Mouse (Mus musculus): ENCODE data around the gene Mif4gd. TPM values are rescaled to one million over a fixed set of nuclear protein-coding genes. Genes with fewer than 3 reads are reported as not detected.
A peak's percentile ranks its signal among the peaks of the same experiment; 100 is the strongest.

Mif4gd gene
- polyA plus RNA-seq, 1 experiment from 2014 or later = 39.9 TPM

- TF ChIP-seq EP300 (IDR thresholded peaks at IDR 0.05; ENCODE audit: low read depth) (peak; percentile 55; the same call in 1 of the 2 replicates), CTCF (IDR thresholded peaks at IDR 0.05; ENCODE audit: low read depth) (no peak)
- H3K36me3 ChIP-seq (replicated peaks; ENCODE audit: insufficient read depth, low read length) = peaks cover 38% of the 10 kb centered on the region
These were observed 9.1 kb downstream of the Mif4gd start, which contains the start of the genes Mrps7 and Gga3 for GRCm38 (mm10) chr11:115603476-115604303. Gene Mrps7, plus strand, starts transcription at chr11:115603925. Gene Gga3, minus strand, starts transcription at chr11:115604051.

GRCm38 (mm10) chr11:115603128-115603475 is 9.7 kb downstream of the Mif4gd start:
- Histone ChIP-seq H3K4me1 (ENCODE audit: insufficient read depth) (peaks cover 34% of the 10 kb centered on the region), H3K4me3 (ENCODE audit: low read depth, low read length) (peak overlapping the region; percentile 81), H3K9ac (replicated peaks) (peak overlapping the region; percentile 94), H3K4me2 (ENCODE audit: low read depth, low read length) (peak overlapping the region; percentile 95), H3K27me3 (ENCODE audit: insufficient read depth, low read length) (no peaks in the 10 kb centered on the region), H3K36me3 (replicated peaks; ENCODE audit: insufficient read depth, low read length) (peaks cover 32% of the 10 kb centered on the region), H3K9me3 (ENCODE audit: low read length) (no peaks in the 10 kb centered on the region), H3K27ac (ENCODE audit: low read depth) (peak overlapping the region; percentile 95)
- TF ChIP-seq CTCF (IDR thresholded peaks at IDR 0.05; ENCODE audit: low read depth) = no peak
- TF ChIP-seq EP300 (IDR thresholded peaks at IDR 0.05; ENCODE audit: low read depth) = no peak
- no peak for DNase-seq
- ATAC-seq = no peak; the same call in 1 of the 2 replicates
- 2% methylated on average over 15 of the region's 15 CpGs for WGBS (ENCODE audit: insufficient replicate concordance)

More at GRCm38 (mm10) chr11:115603476-115604303, 9.1 kb downstream of the Mif4gd start, which contains the start of the genes Mrps7 and Gga3:
- ATAC-seq (peak; percentile 97), DNase-seq (peak; percentile 93)
- Histone ChIP-seq H3K4me1 (ENCODE audit: insufficient read depth) (peaks cover 34% of the 10 kb centered on the region), H3K4me3 (ENCODE audit: low read depth, low read length) (peak within 1 kb of the TSS; percentile 81), H3K27me3 (ENCODE audit: insufficient read depth, low read length) (no peaks in the 10 kb centered on the region), H3K4me2 (ENCODE audit: low read depth, low read length) (peak within 1 kb of the TSS; percentile 95), H3K9ac (replicated peaks) (peak within 1 kb of the TSS; percentile 94), H3K9me3 (ENCODE audit: low read length) (no peaks in the 10 kb centered on the region), H3K27ac (ENCODE audit: low read depth) (peak within 1 kb of the TSS; percentile 95)
- WGBS (ENCODE audit: insufficient replicate concordance) = 2% methylated on average over 64 of the region's 93 CpGs

DNA sequence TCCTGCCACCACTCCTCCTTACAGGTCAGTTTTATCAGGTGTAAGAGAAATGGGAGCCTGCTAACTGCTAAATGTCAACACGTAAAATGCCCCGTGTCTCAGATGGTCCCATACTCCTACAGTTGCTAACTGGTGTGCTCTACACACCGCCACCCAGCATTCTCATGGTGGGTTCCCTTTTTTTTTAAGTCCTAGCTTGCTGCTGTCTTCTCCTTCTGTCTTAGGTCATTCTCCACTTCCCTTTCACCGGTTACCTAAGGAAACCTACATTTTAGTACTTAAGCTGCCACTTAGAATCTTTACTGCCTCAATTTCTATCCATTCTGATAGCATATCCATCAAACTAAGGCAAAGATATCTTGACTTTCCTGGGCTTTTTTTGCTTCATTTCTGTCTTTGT is 11.6 kb downstream of the Mif4gd start:
- peaks cover 18% of the 10 kb centered on the region; the same call in 1 of the 2 replicates for H3K36me3 ChIP-seq (replicated peaks; ENCODE audit: insufficient read depth, low read length)
- DNase-seq (no peak), ATAC-seq (no peak)
- H3K4me2 ChIP-seq (ENCODE audit: low read depth, low read length) = no peak overlapping the region
- no peak for TF ChIP-seq EP300 (IDR thresholded peaks at IDR 0.05; ENCODE audit: low read depth)
- TF ChIP-seq CTCF (IDR thresholded peaks at IDR 0.05; ENCODE audit: low read depth) = no peak
- H3K27me3 ChIP-seq (ENCODE audit: insufficient read depth, low read length) = no peaks in the 10 kb centered on the region
- peaks cover 34% of the 10 kb centered on the region for H3K4me1 ChIP-seq (ENCODE audit: insufficient read depth)
- WGBS (ENCODE audit: insufficient replicate concordance) = 50% methylated on average over 4 of the region's 4 CpGs
- no peak overlapping the region for H3K9ac ChIP-seq (replicated peaks)
- H3K27ac ChIP-seq (ENCODE audit: low read depth) = 0 out of 2 replicates have a peak overlapping the region, but pooled peaks have one; percentile 19
- H3K9me3 ChIP-seq (ENCODE audit: low read length) = no peaks in the 10 kb centered on the region
- H3K4me3 ChIP-seq (ENCODE audit: low read depth, low read length) = no peak overlapping the region

- 87% methylated on average over 9 of the region's 15 CpGs for WGBS (ENCODE audit: insufficient replicate concordance)
- no peak for ATAC-seq
- no peak overlapping the region for H3K4me3 ChIP-seq (ENCODE audit: low read depth, low read length)
- H3K9ac ChIP-seq (replicated peaks) = no peak overlapping the region
- no peaks in the 10 kb centered on the region for H3K27me3 ChIP-seq (ENCODE audit: insufficient read depth, low read length)
- no peak for DNase-seq
- TF ChIP-seq EP300 (IDR thresholded peaks at IDR 0.05; ENCODE audit: low read depth) (no peak), CTCF (IDR thresholded peaks at IDR 0.05; ENCODE audit: low read depth) (no peak)
- H3K27ac ChIP-seq (ENCODE audit: low read depth) = 0 out of 2 replicates have a peak overlapping the region, but pooled peaks have one; percentile 19
- H3K9me3 ChIP-seq (ENCODE audit: low read length) = no peaks in the 10 kb centered on the region
- peaks cover 33% of the 10 kb centered on the region for H3K4me1 ChIP-seq (ENCODE audit: insufficient read depth)
- no peak overlapping the region for H3K4me2 ChIP-seq (ENCODE audit: low read depth, low read length)
- H3K36me3 ChIP-seq (replicated peaks; ENCODE audit: insufficient read depth, low read length) = peaks cover 14% of the 10 kb centered on the region; the same call in 1 of the 2 replicates
These were observed 12.0 kb downstream of the Mif4gd start for GRCm38 (mm10) chr11:115600743-115601142.

GRCm38 (mm10) chr11:115599722-115600121 is 13.0 kb downstream of the Mif4gd start:
- no peak overlapping the region for H3K4me3 ChIP-seq (ENCODE audit: low read depth, low read length)
- ATAC-seq (no peak), DNase-seq (no peak)
- H3K4me2 ChIP-seq (ENCODE audit: low read depth, low read length) = no peak overlapping the region
- H3K4me1 ChIP-seq (ENCODE audit: insufficient read depth) = peaks cover 25% of the 10 kb centered on the region
- no peak overlapping the region for H3K27ac ChIP-seq (ENCODE audit: low read depth)
- TF ChIP-seq EP300 (IDR thresholded peaks at IDR 0.05; ENCODE audit: low read depth) (no peak), CTCF (IDR thresholded peaks at IDR 0.05; ENCODE audit: low read depth) (no peak)
- no peaks in the 10 kb centered on the region for H3K9me3 ChIP-seq (ENCODE audit: low read length)
- H3K36me3 ChIP-seq (replicated peaks; ENCODE audit: insufficient read depth, low read length) = peaks cover 14% of the 10 kb centered on the region; the same call in 1 of the 2 replicates
- no peak overlapping the region for H3K9ac ChIP-seq (replicated peaks)
- WGBS (ENCODE audit: insufficient replicate concordance) = 80% methylated on average over 7 of the region's 7 CpGs
- H3K27me3 ChIP-seq (ENCODE audit: insufficient read depth, low read length) = no peaks in the 10 kb centered on the region

- Histone ChIP-seq H3K36me3 (replicated peaks; ENCODE audit: insufficient read depth, low read length) (peaks cover 25% of the 10 kb centered on the region), H3K9me3 (ENCODE audit: low read length) (no peaks in the 10 kb centered on the region), H3K4me3 (ENCODE audit: low read depth, low read length) (no peak overlapping the region), H3K27ac (ENCODE audit: low read depth) (no peak overlapping the region), H3K4me1 (ENCODE audit: insufficient read depth) (peaks cover 22% of the 10 kb centered on the region), H3K4me2 (ENCODE audit: low read depth, low read length) (no peak overlapping the region), H3K27me3 (ENCODE audit: insufficient read depth, low read length) (no peaks in the 10 kb centered on the region), H3K9ac (replicated peaks) (no peak overlapping the region)
- DNase-seq (no peak), ATAC-seq (no peak)
- 58% methylated on average over 4 of the region's 4 CpGs for WGBS (ENCODE audit: insufficient replicate concordance)
- TF ChIP-seq CTCF (IDR thresholded peaks at IDR 0.05; ENCODE audit: low read depth) = no peak
- no peak for TF ChIP-seq EP300 (IDR thresholded peaks at IDR 0.05; ENCODE audit: low read depth)
These were observed 14.5 kb downstream of the Mif4gd start for GRCm38 (mm10) chr11:115598309-115598708.
